Mouse (Mus musculus) limb, embryonic 13.5 days (tissue): Measurements from ENCODE around the gene Cd44. TPM values are rescaled to one million over a fixed set of nuclear protein-coding genes. Genes with fewer than 3 reads are reported as not detected.

Source experiments
- ATAC-seq: fragments of 200-750 bp; cut with Nextera tagmentation; 2 replicates; pipeline ENCODE4 v1.8.0; 2017; ENCODE audit warnings: low read depth, moderate number of reproducible peaks, moderate TSS enrichment; ENCODE audit not compliant: low FRiP score
- H3K27ac ChIP-seq: fragments of 300-500 bp; sonication (generic); 2 replicates; pipeline ENCODE4 v1.5.1; 2015; ENCODE audit warnings: inconsistent platforms, mild to moderate bottlenecking, moderate library complexity
- H3K27me3 ChIP-seq: fragments of 300-500 bp; sonication (generic); 2 replicates; pipeline ENCODE4 v1.6.1; 2015; ENCODE audit warnings: mild to moderate bottlenecking, inconsistent platforms
- H3K36me3 ChIP-seq: fragments of 300-500 bp; sonication (generic); 2 replicates; pipeline ENCODE4 v1.6.1; 2015; ENCODE audit warnings: inconsistent platforms, mild to moderate bottlenecking, moderate library complexity
- H3K4me1 ChIP-seq: fragments of 300-500 bp; sonication (generic); 2 replicates; pipeline ENCODE4 v1.6.1; 2015; ENCODE audit warnings: inconsistent platforms
- H3K4me2 ChIP-seq: fragments of 300-500 bp; sonication (generic); replicated peaks from 2 replicates; pipeline ENCODE4 v1.6.1; 2015; ENCODE audit warnings: inconsistent platforms, mild to moderate bottlenecking, moderate library complexity
- H3K4me3 ChIP-seq: fragments of 300-500 bp; sonication (generic); 2 replicates; pipeline ENCODE4 v1.5.1; 2015; ENCODE audit warnings: moderate library complexity, mild to moderate bottlenecking, inconsistent platforms
- H3K9ac ChIP-seq: fragments of 300-500 bp; sonication (generic); 2 replicates; pipeline ENCODE4 v1.6.1; 2015; ENCODE audit warnings: mild to moderate bottlenecking, inconsistent platforms
- H3K9me3 ChIP-seq: fragments of 300-500 bp; sonication (generic); 2 replicates; pipeline ENCODE4 v1.6.1; 2016; ENCODE audit warnings: inconsistent platforms
- WGBS: fragments of 180-500 bp; shearing (Covaris S2); methylation state at CpG from one replicate; pipeline ENCODE4 v1.1.7; 2015; 5-methylcytosine and 5-hydroxymethylcytosine counted together
- polyA plus RNA-seq: library from polyadenylated mRNA; unstranded; fragments of >200 nt; fragmentation: Nextera tagmentation; extraction: Ambion mirVana; gene quantifications from 2 replicates; pipeline ENCODE4 v1.2.1, GENCODE M21; 2015

Cd44 gene
- polyA plus RNA-seq: 11.7 and 13.0 TPM in 2 replicates

DNA sequence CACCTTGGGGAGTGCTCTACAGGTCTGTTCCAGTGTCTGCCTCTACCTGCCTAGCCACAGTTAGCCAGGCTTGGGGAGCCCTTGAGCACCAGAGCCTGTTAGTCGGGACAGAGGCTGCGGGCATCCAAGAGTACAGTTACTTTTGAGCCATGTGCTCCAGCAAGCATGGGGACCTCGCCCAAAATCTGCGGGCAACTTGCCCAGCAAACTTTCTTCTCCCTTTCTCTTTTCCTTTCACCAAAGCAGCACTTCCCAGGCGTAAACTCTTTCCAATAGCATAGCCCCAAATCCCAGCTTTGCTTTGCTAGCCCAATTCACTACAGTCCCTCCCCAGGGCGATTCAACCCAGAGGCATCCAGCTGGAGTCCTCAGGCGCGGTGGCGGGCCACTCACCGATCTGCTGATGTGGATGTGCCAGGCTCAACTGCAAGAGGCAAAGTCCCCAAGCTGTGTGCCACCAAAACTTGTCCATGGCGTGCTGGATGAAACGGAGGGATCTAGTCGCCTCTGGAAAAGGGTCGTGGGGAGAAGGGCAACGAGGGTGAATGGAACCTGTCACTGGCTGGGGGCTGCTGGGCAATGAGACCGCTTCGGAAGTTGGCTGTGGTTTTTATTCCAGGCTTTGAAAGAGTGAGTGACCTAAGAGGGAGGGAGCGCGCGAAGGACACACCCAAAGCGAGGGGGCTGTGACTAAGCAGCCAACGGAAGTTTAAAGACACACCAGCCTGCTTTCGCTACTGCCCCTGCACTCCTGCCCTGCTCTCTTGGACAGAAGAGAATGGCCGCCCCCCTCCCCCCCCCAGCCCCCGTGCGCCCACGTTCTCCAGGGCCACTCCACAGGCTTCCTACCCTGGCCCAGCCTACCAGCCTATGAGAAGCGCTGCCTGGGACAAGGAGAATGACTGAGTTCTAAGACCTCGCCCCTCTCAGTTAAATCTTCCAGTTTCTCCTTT is at the start of gene Cd44:
Gene Cd44 (minus strand): TSS at position 791 of the 953 bp plus-strand sequence.
- Histone ChIP-seq H3K4me2 (peak within 1 kb of the TSS; percentile 77), H3K27ac (no peak within 1 kb of the TSS; the same call in 1 of the 2 replicates), H3K4me3 (peak within 1 kb of the TSS; percentile 49), H3K9ac (peak within 1 kb of the TSS; percentile 59), H3K9me3 (no peaks in the 10 kb centered on the region), H3K4me1 (peaks cover 4% of the 10 kb centered on the region; the same call in 1 of the 2 replicates), H3K36me3 (no peaks in the 10 kb centered on the region), H3K27me3 (peaks cover 26% of the 10 kb centered on the region)
- ATAC-seq: peak; percentile 68
- 2% methylated on average over 28 of the region's 29 CpGs for WGBS

DNA sequence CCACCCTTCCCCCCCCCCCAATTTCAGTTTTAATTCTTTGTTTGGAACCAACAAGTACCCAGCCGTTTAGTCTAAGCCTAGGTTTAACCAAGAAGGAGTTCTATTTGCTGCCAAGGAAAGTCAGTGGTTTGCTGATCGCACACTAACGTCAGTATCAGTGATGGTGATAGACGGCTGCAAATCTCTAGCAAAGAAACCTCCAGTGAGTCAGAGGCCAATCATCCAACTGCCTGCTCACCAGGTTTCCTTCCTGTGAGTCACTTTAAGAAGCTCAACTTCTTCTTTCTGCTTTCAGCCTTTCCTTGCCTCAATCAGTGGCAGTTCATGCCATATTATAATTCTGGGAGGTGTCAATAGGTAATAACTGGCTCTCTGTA is 47.0 kb upstream of the Cd44 start:
- no peaks in the 10 kb centered on the region for H3K9me3 ChIP-seq
- no peak overlapping the region for H3K4me3 ChIP-seq
- H3K4me1 ChIP-seq: peaks cover 16% of the 10 kb centered on the region
- H3K27me3 ChIP-seq: no peaks in the 10 kb centered on the region
- H3K9ac ChIP-seq: no peak overlapping the region
- H3K36me3 ChIP-seq: no peaks in the 10 kb centered on the region
- no peak overlapping the region for H3K27ac ChIP-seq
- H3K4me2 ChIP-seq: no peak overlapping the region
- ATAC-seq: no peak
- WGBS: 76% methylated on average over 4 of the region's 4 CpGs

- Histone ChIP-seq H3K4me3 (no peak overlapping the region), H3K27me3 (no peaks in the 10 kb centered on the region), H3K36me3 (no peaks in the 10 kb centered on the region), H3K9me3 (no peaks in the 10 kb centered on the region), H3K4me2 (no peak overlapping the region), H3K27ac (no peak overlapping the region), H3K4me1 (peaks cover 18% of the 10 kb centered on the region), H3K9ac (no peak overlapping the region)
- WGBS: 82% methylated on average over 5 of the region's 5 CpGs
- no peak for ATAC-seq
Observed at GRCm38 (mm10) chr2:102947846-102948480, 46.5 kb upstream of the Cd44 start.

DNA sequence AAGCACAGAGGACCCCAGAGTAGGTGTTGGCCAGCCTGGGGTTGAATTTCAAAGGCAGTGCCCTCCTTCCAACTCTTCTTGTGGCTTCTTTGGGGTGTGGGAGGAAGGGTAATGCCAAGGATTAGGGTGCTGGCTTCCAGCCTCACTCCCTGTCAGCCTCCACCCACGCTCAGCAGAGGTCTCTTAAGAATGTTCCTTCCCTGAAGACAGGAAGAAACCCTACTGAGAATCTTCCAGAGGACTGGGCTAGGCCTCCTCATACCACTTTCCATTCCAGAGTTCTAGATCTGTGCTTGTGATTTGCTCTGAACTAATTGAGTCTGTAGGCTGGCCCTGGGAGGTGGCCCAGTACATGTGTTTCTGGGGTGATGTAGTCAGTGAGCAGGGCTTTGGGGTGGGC is 43.6 kb upstream of the Cd44 start:
- no peak overlapping the region; the same call in 1 of the 2 replicates for H3K27ac ChIP-seq
- H3K9ac ChIP-seq: no peak overlapping the region
- no peak overlapping the region for H3K4me2 ChIP-seq
- 65% methylated on average over 1 of the region's 1 CpGs for WGBS
- no peaks in the 10 kb centered on the region for H3K36me3 ChIP-seq
- H3K4me1 ChIP-seq: peaks cover 27% of the 10 kb centered on the region
- no peak overlapping the region for H3K4me3 ChIP-seq
- H3K9me3 ChIP-seq: no peaks in the 10 kb centered on the region
- peaks cover 7% of the 10 kb centered on the region; the same call in 1 of the 2 replicates for H3K27me3 ChIP-seq
- no peak for ATAC-seq

DNA sequence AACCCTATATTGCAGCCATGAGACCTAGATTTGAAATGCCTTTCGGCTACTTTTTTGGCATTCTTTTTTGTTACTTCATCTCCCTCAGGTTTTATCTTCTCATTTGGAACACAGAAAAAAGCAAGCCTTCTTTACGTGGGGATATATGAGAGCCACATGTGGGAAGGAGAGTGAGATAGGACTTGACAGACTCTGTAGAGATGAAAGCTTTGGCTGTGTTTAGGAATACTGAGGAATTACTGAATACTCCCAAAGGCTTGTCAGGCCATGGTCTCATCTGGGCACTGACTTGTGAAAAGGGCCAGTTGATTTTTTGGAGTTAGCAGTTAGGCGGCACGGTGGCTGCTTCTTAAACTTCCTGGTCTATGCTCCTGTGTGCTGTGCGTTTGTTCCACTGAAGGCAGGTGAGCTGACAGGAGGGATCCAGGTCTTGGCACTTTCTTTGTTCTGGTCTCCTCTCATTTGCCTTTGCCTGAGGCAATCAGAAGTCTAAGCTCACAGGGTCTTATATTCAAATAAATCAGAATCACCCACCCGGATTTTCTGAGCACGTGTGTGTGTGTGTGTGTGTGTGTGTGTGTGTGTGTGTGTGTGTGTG is 43.0 kb upstream of the Cd44 start:
- ATAC-seq: peak; percentile 59; the same call in 1 of the 2 replicates
- Histone ChIP-seq H3K9ac (no peak overlapping the region), H3K27ac (no peak overlapping the region; the same call in 1 of the 2 replicates), H3K27me3 (peaks cover 7% of the 10 kb centered on the region; the same call in 1 of the 2 replicates), H3K4me3 (no peak overlapping the region), H3K36me3 (no peaks in the 10 kb centered on the region), H3K9me3 (no peaks in the 10 kb centered on the region), H3K4me1 (peaks cover 27% of the 10 kb centered on the region), H3K4me2 (no peak overlapping the region)
- 47% methylated on average over 7 of the region's 7 CpGs for WGBS

- no peak overlapping the region for H3K4me2 ChIP-seq
- 34% methylated on average over 6 of the region's 6 CpGs for WGBS
- no peaks in the 10 kb centered on the region for H3K36me3 ChIP-seq
- H3K4me3 ChIP-seq: no peak overlapping the region
- H3K4me1 ChIP-seq: peaks cover 27% of the 10 kb centered on the region
- peak; percentile 86; the same call in 1 of the 2 replicates for ATAC-seq
- no peak overlapping the region; the same call in 1 of the 2 replicates for H3K27ac ChIP-seq
- H3K9me3 ChIP-seq: no peaks in the 10 kb centered on the region
- H3K9ac ChIP-seq: no peak overlapping the region
- peaks cover 7% of the 10 kb centered on the region; the same call in 1 of the 2 replicates for H3K27me3 ChIP-seq
Observed at GRCm38 (mm10) chr2:102943983-102944382, 42.5 kb upstream of the Cd44 start.

- H3K9me3 ChIP-seq: no peaks in the 10 kb centered on the region
- H3K27me3 ChIP-seq: peaks cover 7% of the 10 kb centered on the region; the same call in 1 of the 2 replicates
- H3K4me1 ChIP-seq: peaks cover 27% of the 10 kb centered on the region
- no peak for ATAC-seq
- WGBS: 83% methylated on average over 3 of the region's 3 CpGs
- no peak overlapping the region for H3K4me2 ChIP-seq
- H3K9ac ChIP-seq: no peak overlapping the region
- H3K36me3 ChIP-seq: no peaks in the 10 kb centered on the region
- no peak overlapping the region for H3K4me3 ChIP-seq
- no peak overlapping the region for H3K27ac ChIP-seq
Observed at GRCm38 (mm10) chr2:102942782-102943080, 41.3 kb upstream of the Cd44 start.

DNA sequence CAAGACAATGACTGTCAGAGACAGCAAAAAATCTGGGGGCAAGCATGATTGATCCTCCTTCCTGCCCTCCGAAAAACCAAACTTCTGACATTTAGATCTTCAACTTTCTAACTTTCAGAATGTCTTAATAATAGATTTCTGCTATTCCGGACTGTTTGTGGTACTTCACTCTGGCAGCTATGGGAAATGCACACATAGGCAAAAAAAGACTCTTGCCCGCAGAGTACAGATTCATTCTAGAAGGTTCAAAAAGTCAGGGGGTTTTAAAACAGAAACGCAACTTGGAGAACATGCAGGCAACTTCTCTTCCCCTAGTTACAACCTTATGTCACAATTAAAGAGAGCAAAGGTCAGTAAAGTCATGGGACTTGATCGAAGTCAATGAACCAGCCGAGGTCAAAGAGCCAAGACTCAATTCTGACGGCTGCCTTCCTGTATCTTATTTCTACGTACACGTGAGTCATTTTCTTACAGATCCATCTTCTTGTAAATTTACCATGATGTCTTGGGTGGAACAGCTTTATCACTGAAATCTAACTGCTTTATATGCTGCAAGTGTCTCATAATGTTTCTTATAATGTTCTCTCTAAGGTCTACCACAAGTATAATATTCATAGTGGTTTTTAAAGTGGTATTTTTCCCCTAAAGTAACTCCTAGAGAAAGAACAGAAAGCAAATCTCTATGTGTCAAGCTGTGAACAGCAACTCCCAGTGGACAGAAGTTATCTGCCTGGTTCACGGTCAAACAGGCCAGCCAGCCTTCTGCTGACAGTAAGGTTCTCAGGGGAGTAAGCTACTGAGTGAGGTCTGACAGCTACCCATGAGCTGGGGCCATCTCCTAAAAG is 40.7 kb upstream of the Cd44 start:
- 59% methylated on average over 10 of the region's 10 CpGs for WGBS
- ATAC-seq: no peak
- no peaks in the 10 kb centered on the region for H3K9me3 ChIP-seq
- peaks cover 7% of the 10 kb centered on the region; the same call in 1 of the 2 replicates for H3K27me3 ChIP-seq
- H3K36me3 ChIP-seq: no peaks in the 10 kb centered on the region
- no peak overlapping the region for H3K9ac ChIP-seq
- no peak overlapping the region for H3K4me3 ChIP-seq
- H3K4me1 ChIP-seq: peaks cover 27% of the 10 kb centered on the region
- H3K27ac ChIP-seq: no peak overlapping the region
- no peak overlapping the region for H3K4me2 ChIP-seq

DNA sequence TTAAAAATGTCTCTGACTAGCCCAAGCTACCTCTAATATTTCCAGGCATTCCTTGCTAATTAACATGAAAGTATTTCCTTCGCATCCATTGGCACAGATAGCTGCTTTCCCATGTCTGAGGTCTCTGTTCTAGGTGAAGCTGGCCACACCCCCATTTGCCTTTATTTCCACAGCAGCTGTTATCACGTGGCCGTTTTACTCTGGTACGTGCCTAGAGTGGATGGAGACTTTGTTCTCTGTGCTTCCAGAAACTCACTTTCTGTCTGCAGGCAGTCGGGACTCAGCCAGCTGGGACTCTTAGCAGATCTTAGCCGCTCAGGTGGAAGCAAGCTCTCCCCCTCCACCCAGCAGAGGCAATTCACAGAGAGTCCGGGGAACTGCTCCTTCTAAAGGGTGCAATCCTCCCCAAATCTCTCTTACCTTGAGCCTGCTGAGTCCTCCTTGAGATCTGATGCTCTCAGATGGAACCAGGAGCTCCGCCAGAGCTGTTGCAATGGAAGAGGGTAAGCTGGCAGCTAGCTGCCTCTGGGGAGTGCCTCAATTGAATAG is 39.4 kb upstream of the Cd44 start:
- WGBS: 40% methylated on average over 8 of the region's 8 CpGs
- peaks cover 7% of the 10 kb centered on the region; the same call in 1 of the 2 replicates for H3K27me3 ChIP-seq
- no peak overlapping the region for H3K27ac ChIP-seq
- peaks cover 27% of the 10 kb centered on the region for H3K4me1 ChIP-seq
- H3K9ac ChIP-seq: no peak overlapping the region
- H3K9me3 ChIP-seq: no peaks in the 10 kb centered on the region
- no peak for ATAC-seq
- H3K36me3 ChIP-seq: no peaks in the 10 kb centered on the region
- no peak overlapping the region for H3K4me2 ChIP-seq
- H3K4me3 ChIP-seq: no peak overlapping the region

GRCm38 (mm10) chr2:102940158-102940557 is 38.7 kb upstream of the Cd44 start:
- no peak for ATAC-seq
- no peak overlapping the region for H3K27ac ChIP-seq
- H3K27me3 ChIP-seq: peaks cover 7% of the 10 kb centered on the region; the same call in 1 of the 2 replicates
- no peak overlapping the region for H3K4me2 ChIP-seq
- WGBS: 84% methylated on average over 8 of the region's 8 CpGs
- peaks cover 27% of the 10 kb centered on the region for H3K4me1 ChIP-seq
- no peaks in the 10 kb centered on the region for H3K36me3 ChIP-seq
- H3K4me3 ChIP-seq: no peak overlapping the region
- H3K9ac ChIP-seq: no peak overlapping the region
- no peaks in the 10 kb centered on the region for H3K9me3 ChIP-seq

DNA sequence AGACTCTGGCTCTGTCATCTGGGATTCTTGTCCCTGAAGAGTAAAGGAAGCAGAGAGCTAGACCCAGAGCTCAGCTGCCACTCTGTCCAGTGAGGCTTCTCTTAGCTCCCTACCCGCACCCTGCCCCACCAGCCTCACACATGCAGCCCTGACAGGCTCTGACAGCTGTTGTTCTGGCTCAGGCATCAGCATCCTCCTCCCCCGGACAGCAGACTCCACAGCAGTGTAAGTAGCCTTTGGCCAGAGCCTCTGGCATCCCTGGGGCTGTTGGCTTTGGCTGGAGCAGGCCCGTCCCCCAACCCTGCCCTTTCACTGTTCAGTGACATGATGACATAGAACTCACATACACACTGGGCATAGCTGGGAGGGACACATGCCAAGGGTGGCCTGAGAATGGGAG is 35.4 kb upstream of the Cd44 start:
- Histone ChIP-seq H3K36me3 (no peaks in the 10 kb centered on the region), H3K4me1 (peaks cover 10% of the 10 kb centered on the region; the same call in 1 of the 2 replicates), H3K27me3 (peaks cover 7% of the 10 kb centered on the region; the same call in 1 of the 2 replicates), H3K9ac (no peak overlapping the region), H3K27ac (no peak overlapping the region), H3K4me3 (no peak overlapping the region), H3K9me3 (no peaks in the 10 kb centered on the region), H3K4me2 (no peak overlapping the region)
- peak; percentile 57; the same call in 1 of the 2 replicates for ATAC-seq
- WGBS: 70% methylated on average over 3 of the region's 3 CpGs
